In genomic region chr14:78870036-78870435, GRCm38 (mm10) we compare ENCODE assay signal across 17 mouse cellular contexts.
"Had no signal": no experiment of that assay in that cellular context is flagged by ENCODE, and none has a peak within 500 bp of the region (broad histone marks: within the 10 kb centered on the region; RNA-seq: fewer than 3 reads in every experiment).

No protein-coding gene starts in this region.

- ATAC-seq: liver, postnatal 0 days; lung, postnatal 0 days; midbrain, embryonic 13.5 days had no signal

- H3K9ac ChIP-seq: limb, embryonic 13.5 days; liver, embryonic 14.5 days; liver, postnatal 0 days; lung, embryonic 14.5 days; midbrain, embryonic 13.5 days had no signal

- H3K27me3 ChIP-seq: limb, embryonic 13.5 days; midbrain, embryonic 13.5 days had no signal

- H3K36me3 ChIP-seq: limb, embryonic 10.5 days had no signal

- H3K4me1 ChIP-seq: limb, embryonic 10.5 days; midbrain, embryonic 13.5 days had no signal

- H3K4me2 ChIP-seq: limb, embryonic 13.5 days; lung, embryonic 14.5 days; midbrain, embryonic 13.5 days had no signal

- H3K27ac ChIP-seq: kidney, postnatal 0 days; layer of hippocampus, adult 2 months; limb, embryonic 10.5 days; limb, embryonic 13.5 days; liver, embryonic 14.5 days; macrophage; midbrain, embryonic 13.5 days; stomach, postnatal 0 days had no signal

- H3K9me3 ChIP-seq: limb, embryonic 10.5 days; limb, embryonic 13.5 days had no signal

- DNase-seq: kidney, postnatal 25 days; layer of hippocampus, adult 9-11 months; liver; liver, postnatal 0 days; lung, embryonic 14.5 days; thymus, adult 2 months; thymus, postnatal 14 days; thymus, postnatal 4 days had no signal

- H3K4me3 ChIP-seq: layer of hippocampus, adult 2 months; limb, embryonic 10.5 days; limb, embryonic 13.5 days; midbrain, embryonic 13.5 days had no signal
